Mouse (Mus musculus) left cerebral cortex, adult 2 months (tissue): ENCODE measurements at regions not wholly inside any gene's neighbourhood (a gene's known extent, or its start where the extent isn't known, plus 50 kb on each side); places are given as distances from the start of the nearest gene placed in this dataset.

Source experiments
- DNase-seq, 2 experiments: peaks; one replicate each; pipeline ENCODE4 v3.0.0; 2021 to 2022; ENCODE audit warnings: low spot score in 2 of 2, mixed read lengths in 1 of 2; ENCODE audit errors: extremely low spot score in 1 of 2
- H3K27ac ChIP-seq: fragments of 200-600 bp; 2 replicates; pipeline ENCODE4 v1.8.1; 2022
- H3K4me3 ChIP-seq: fragments of 200-600 bp; 2 replicates; pipeline ENCODE4 v1.8.1; 2022
- CTCF ChIP-seq: fragments of 200-600 bp; IDR thresholded peaks from 2 replicates; pipeline ENCODE4 v1.8.1; 2022; ENCODE audit warnings: antibody characterized with exemption, mild to moderate bottlenecking, moderate library complexity
- intact Hi-C: fragments of 180-260 bp; cut with DNase I; formaldehyde crosslinking; loops from one replicate; pipeline ENCODE4 v1.15.1; 2025

DNA sequence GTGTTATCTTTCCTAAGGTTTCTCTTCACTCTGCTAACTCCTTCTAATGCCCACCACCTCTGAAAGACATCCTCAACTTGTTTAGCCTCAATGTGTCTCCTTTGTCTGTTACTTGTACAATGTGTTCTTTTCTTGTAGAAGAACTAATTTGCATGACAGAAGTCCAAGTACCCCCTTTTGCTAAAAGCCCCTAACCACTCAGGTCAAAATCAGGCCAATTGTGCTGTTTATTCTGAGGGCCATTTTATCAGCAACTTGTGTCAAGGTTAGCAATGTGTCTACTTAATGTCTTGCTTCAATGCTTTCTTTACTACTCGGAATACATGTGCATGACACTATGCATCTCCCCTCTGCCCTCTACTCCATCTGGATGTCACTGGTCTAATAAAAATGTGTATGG is 107.3 kb upstream of the Paqr3 start:
- Histone ChIP-seq H3K27ac (no peak overlapping the region), H3K4me3 (no peak overlapping the region)
- no peak for DNase-seq
- TF ChIP-seq CTCF, result no peak
- intact Hi-C loops, result no loop called here

DNA sequence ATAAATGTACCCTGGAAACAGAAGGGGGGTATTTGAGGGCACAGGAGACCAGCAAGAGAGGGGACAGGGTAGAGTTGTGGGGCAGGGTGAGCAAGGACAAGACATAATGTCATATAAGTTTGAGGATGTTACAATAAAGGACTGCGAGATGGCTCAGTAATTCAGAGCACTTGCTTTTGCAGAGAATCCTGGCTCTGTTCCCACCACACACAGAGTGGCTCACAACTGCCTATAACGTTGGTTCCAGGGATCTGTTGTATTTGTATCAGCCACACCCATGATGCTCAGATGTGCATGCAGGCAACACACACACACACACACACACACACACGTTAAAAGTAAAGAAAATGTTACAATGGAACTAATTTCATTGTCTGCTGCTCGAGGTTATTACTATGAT is 94.2 kb upstream of the Paqr3 start:
- no peak for DNase-seq
- H3K27ac ChIP-seq, result no peak overlapping the region
- H3K4me3 ChIP-seq, result no peak overlapping the region
- intact Hi-C loops, result no loop called here
- TF ChIP-seq CTCF, result no peak

DNA sequence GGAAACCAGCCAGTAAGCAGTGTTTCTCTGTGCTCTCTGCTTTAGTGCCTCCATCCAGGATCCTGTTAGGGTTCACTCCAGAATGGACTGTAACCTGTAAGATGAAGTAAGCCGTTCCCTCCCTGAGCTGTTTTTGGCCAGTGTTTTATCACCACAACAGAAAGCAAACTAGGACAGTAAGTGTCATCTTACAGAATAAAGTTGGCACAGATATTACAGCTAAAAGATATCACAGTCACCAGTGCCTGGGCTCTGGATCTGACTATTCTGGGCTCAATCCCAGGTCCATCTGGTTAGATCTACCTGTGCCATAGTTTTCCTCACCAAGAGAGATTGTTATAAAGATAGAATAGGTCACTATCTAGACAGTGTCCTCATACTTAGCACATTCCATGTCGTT is 92.9 kb upstream of the Paqr3 start:
- Histone ChIP-seq H3K4me3 (no peak overlapping the region), H3K27ac (no peak overlapping the region)
- no peak for TF ChIP-seq CTCF
- no peak for DNase-seq
- intact Hi-C loops, result no loop called here

DNA sequence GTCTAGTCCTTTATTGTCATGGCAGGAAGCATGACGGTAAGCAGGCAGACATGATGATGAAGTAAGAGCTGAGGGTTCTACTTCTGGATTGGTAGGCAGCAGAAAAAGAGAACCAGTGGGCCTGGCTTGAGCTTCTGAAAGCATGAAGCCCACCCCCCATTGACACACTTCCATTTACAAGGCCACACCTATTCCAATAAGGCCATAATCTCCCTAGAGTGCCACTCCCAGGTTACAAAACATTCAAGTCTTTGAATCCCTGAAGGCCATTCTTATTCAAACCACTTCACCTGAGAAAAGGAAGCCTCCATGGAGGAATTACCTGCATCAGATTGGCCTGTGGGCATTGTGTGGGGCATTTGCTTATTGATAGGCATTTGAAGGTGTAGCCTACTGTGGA is 92.2 kb upstream of the Paqr3 start:
- DNase-seq, result no peak
- no peak for TF ChIP-seq CTCF
- H3K27ac ChIP-seq, result no peak overlapping the region
- intact Hi-C loops, result no loop called here
- no peak overlapping the region for H3K4me3 ChIP-seq

DNA sequence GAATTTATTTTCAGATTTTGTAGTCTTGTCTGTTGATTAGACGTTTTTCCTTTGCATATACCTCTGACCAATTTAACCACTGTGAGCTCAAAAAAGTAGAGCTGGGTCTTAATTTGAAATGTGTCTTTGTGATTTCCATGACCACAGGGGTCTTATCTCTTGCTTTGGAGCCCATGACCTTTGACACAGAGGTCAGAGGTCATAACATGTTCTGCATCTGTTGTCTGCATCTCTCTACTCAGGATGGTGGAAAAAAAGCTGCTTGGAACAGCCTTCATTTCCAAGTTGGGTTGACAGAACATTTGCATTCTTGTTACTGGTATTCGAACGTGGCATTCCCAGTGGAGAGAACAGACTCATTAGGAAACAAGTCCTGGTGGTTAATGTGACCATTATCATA is 91.2 kb upstream of the Paqr3 start:
- no peak for TF ChIP-seq CTCF
- no peak for DNase-seq
- intact Hi-C loops, result no loop called here
- no peak overlapping the region for H3K4me3 ChIP-seq
- H3K27ac ChIP-seq, result no peak overlapping the region

DNA sequence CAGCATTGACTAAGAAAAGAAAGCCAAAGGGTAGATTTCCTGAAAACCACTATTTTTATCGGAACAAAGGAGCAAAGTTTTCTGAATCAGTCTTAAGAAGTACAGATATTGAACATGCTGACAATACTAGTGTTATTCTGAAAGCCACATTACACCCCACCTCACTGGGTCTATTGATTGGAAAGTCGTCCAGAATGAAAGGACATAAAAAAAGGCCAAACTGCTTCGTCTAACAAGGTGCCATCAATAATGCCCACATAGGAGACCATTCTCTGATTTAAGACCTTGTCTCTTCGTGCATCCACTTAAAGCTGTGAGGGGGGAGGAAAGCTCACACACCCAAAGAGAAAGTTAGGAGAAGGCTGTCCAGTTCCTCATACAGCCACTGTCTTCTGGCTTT is 89.3 kb upstream of the Paqr3 start:
- Histone ChIP-seq H3K27ac (no peak overlapping the region), H3K4me3 (no peak overlapping the region)
- intact Hi-C loops, result no loop called here
- DNase-seq, result no peak
- TF ChIP-seq CTCF, result no peak

DNA sequence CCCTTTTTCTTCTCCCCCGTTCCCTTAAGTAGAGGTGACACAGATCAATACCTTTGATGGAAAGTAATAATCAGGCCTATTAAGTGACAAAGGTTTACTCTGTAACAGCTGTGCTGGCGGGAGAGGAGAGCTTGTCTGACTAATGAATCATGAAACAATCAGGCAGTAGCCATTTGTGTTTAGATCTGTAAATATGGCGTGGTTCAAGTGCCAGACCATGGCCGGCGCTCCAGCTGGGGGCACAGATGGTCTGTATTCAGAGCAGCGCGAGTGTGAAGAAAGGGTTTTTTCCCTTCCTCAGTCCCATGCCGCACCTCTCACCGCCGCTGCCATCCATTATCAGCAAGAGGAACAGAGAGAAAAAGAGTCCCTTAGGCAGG is 83.9 kb upstream of the Paqr3 start:
- no peak overlapping the region for H3K4me3 ChIP-seq
- intact Hi-C loops, result no loop called here
- no peak for DNase-seq
- TF ChIP-seq CTCF, result no peak
- H3K27ac ChIP-seq, result no peak overlapping the region

DNA sequence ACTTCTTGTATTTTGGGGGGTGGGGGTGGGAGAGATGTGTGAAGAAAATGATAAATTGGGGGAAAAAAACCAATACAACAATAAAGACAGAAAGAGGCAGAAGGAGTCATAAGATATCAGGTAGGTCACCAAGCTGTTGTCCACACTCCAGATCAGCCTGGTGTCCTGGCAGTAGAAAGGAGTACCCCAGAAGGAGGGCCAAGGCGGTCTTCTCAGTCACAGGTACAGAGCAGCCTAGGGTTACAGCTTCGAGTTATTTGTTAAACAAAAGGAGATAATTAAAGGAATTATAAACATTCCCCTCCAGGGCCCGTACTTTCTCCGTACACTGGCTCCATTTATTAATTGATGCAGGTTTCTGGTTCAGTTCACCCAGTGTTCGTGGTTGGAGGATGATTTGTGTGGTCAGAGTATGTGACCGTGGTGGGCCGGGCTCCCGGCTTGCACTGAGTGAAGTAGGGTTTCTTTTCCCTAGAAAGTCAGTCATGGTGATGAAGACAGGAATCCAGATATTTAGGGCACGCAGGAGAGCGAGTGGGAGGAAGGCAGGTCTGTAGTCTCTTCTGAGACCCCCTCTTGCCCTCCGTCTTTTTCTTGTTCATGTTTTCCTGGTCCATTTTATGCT is 83.4 kb upstream of the Paqr3 start:
- intact Hi-C loops, result no loop called here
- H3K27ac ChIP-seq, result no peak overlapping the region
- DNase-seq, result no peak
- no peak for TF ChIP-seq CTCF
- H3K4me3 ChIP-seq, result no peak overlapping the region

DNA sequence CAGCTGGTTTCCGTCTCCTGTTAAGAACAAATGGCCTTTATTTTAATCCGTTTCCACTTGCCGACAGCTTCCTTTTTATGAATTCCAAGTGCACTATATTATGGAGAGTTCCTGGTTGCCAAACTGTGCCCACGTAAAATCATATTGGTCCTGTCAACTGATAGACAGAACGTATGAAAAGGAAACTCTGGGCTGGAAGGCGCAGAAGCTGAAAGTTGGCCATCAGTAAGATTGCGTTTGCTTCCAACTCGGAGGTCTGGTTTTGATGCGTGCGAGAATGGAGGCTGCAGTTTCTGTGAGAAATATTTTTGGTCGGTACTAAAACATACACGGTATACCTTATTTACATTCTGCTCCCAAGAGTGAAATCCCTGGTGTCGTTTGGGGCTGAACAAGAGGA is 81.3 kb upstream of the Paqr3 start:
- DNase-seq, result no peak
- H3K27ac ChIP-seq, result no peak overlapping the region
- intact Hi-C loops, result no loop called here
- no peak for TF ChIP-seq CTCF
- no peak overlapping the region for H3K4me3 ChIP-seq

DNA sequence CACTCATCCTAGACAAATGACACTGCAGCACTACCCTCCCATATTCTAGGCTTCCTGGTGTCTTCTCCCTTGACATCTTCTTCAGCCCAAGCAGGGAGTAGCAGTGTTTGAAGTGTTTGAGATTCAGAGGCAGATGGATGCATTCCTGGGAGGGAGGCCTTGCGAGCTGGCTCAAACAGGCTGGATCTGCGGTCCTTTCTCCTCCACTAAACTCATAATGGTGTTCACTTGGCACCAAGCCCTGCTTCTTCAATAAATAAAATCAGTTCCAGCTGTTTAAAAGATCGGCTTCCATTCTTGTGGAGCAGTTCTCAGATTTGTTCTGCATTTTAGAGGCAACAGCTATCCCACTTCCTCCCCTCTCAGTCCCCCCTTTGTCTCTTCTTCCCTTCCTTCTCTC is 79.3 kb upstream of the Paqr3 start:
- Histone ChIP-seq H3K27ac (no peak overlapping the region), H3K4me3 (no peak overlapping the region)
- intact Hi-C loops, result no loop called here
- DNase-seq, result no peak
- TF ChIP-seq CTCF, result no peak

DNA sequence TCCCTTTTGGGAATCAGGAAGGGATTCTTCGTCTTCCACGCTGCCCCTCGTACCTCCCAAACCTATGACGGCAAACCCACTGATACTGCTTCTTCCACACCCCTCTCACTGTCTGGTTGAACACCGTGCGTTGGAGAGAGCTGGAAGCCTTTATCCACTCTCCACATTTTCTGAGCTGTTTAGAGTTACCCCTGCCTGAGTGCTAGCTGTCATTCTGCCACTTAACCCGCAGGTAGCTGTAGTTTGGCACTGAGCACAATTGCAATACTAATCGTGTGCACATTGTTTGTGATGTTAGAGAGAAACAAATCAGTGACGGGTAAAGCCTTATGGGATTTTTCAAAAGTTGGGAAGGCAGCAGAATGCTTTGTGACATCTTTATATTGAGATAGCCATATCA is 73.1 kb upstream of the Paqr3 start:
- H3K27ac ChIP-seq, result no peak overlapping the region
- no peak for DNase-seq
- intact Hi-C loops, result no loop called here
- H3K4me3 ChIP-seq, result no peak overlapping the region
- TF ChIP-seq CTCF, result no peak

DNA sequence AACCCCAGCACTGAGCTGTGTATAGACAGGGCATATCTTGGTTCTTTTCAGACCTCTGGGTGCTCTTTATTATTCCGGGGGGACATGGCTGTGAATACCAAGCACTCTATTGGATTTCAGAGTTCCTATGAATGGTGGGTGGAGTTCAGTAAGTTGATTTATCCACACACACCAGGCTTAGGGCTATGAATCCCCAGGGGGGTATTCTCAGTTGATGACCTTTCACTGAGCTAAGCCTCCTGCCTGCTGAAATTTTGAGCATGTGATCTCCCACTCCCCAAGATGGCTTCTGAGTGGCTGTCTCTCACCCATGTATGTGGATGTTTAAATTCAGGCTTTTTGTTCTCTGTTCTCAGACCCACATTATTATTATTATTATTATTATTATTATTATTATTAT is 69.9 kb upstream of the Paqr3 start:
- TF ChIP-seq CTCF, result no peak
- no peak overlapping the region for H3K27ac ChIP-seq
- intact Hi-C loops, result no loop called here
- DNase-seq, result no peak
- H3K4me3 ChIP-seq, result no peak overlapping the region

DNA sequence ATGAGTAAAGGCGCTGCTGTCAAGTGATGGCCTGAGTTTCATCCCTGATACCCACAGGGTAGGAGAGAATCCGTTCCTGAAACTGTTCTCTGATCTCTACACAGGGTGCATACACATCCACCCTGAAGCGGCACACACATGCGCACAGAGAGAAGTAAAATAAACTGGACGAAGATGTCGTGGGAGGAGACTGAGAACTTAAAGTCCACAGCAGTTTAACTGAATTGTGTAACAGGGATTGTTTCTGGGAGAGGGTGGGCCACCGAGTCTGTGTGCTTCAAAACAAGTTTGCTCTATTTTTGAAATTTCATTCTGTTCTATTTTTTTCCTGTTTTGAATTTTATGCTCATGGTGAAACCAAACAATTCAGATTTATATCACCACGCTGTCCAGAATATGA is 63.0 kb upstream of the Paqr3 start:
- no peak for TF ChIP-seq CTCF
- intact Hi-C loops, result no loop called here
- Histone ChIP-seq H3K27ac (no peak overlapping the region), H3K4me3 (no peak overlapping the region)
- no peak for DNase-seq
